Mouse (Mus musculus): ENCODE data around the gene Qars. TPM values are rescaled to one million over a fixed set of nuclear protein-coding genes. Genes with fewer than 3 reads are reported as not detected.

Qars gene
- polyA plus RNA-seq, 1 experiment from 2014 or later: 104 TPM

DNA sequence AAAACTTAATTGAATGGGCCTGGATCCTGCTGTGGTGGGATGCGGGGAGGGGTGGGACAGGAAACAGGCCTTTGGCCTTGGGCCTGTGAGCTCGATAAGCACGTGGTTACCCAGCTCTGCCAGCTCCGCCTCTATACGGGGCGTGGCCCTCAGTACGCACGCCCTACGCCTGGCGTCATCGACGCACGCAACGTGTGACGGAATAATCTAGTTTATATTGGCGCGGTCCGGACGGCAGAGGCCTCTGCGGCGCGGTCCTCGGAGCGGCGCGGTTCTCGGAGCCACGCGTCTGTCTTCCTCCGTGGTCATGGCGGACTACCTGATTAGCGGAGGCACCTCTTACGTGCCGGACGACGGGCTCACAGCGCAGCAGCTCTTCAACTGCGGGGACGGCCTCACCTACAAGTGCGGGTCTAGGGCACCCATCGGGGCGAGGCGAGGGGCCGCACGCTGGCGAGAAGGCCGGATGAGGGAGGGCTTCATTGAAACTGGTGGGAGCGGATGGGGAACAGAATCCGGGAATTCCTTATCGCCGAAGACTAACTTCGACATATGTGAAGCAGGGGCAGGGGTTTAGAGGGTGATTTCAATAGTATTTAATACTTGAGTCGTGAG is 52.8 kb downstream of the Qars start, which contains the start of gene Impdh2:
Impdh2 (plus strand) TSS at position 60 of the 615 bp plus-strand sequence.
- Histone ChIP-seq H3K27ac (peak within 1 kb of the TSS; percentile 83), H3K4me2 (peak within 1 kb of the TSS; percentile 61), H3K27me3 (no peaks in the 10 kb centered on the region), H3K9ac (peak within 1 kb of the TSS; percentile 65), H3K36me3 (peaks cover 74% of the 10 kb centered on the region), H3K4me3 (peak within 1 kb of the TSS; percentile 47), H3K9me3 (no peaks in the 10 kb centered on the region), H3K4me1 (peaks cover 10% of the 10 kb centered on the region)
- ATAC-seq (ENCODE audit: insufficient number of reproducible peaks, low FRiP score, low TSS enrichment, low read depth): peak; percentile 98
- WGBS: under 1% methylated on average over 53 of the region's 53 CpGs

DNA sequence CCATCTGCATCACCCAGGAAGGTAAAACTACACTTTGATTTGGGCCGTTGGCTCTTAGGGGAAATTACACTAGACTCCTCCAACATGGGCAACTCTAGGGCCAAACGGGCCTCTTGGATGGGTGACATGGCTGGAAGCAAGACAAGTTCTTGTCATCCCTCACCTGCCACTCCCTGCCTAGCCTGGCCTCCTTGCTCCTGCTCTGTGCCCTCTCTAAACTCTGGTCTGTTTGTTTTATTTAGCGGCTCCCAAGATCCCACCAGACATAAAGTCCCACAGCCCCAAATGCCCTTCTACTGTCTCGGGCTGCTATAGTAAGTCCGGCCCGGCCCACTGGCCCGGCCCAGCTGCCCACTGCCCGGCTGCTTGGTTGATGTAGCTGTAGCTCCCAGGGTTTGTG is 56.2 kb downstream of the Qars start:
- H3K4me2 ChIP-seq: no peak overlapping the region
- no peaks in the 10 kb centered on the region for H3K27me3 ChIP-seq
- peaks cover 29% of the 10 kb centered on the region for H3K4me1 ChIP-seq
- H3K9ac ChIP-seq: no peak overlapping the region
- WGBS: 93% methylated on average over 8 of the region's 8 CpGs
- no peak for ATAC-seq (ENCODE audit: insufficient number of reproducible peaks, low FRiP score, low TSS enrichment, low read depth)
- no peak overlapping the region for H3K27ac ChIP-seq
- peaks cover 49% of the 10 kb centered on the region for H3K36me3 ChIP-seq
- no peaks in the 10 kb centered on the region for H3K9me3 ChIP-seq
- H3K4me3 ChIP-seq: no peak overlapping the region

DNA sequence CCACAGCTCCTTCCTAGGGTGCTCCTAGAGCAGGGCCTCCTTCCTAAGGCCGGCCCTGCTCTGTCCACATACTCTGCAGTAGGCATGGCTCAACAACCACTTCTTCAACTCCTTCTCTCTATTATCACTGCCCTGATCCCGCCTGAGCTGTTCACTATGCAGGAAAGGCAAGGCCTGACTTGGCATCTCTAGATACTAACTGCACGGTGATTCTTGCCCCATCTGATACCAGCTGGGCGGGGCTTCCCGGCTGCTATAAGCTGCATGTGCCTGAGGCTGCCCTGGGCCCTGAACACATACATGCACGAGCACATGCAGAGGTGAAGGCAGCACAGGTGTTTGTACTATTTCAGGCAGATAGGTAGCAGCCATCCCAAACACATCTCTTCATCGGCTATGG is 56.6 kb downstream of the Qars start:
- no peak for ATAC-seq (ENCODE audit: insufficient number of reproducible peaks, low FRiP score, low TSS enrichment, low read depth)
- H3K27ac ChIP-seq: no peak overlapping the region
- H3K4me3 ChIP-seq: no peak overlapping the region
- H3K9me3 ChIP-seq: no peaks in the 10 kb centered on the region
- H3K4me1 ChIP-seq: peaks cover 34% of the 10 kb centered on the region
- H3K36me3 ChIP-seq: peaks cover 44% of the 10 kb centered on the region
- no peaks in the 10 kb centered on the region for H3K27me3 ChIP-seq
- H3K9ac ChIP-seq: no peak overlapping the region
- no peak overlapping the region for H3K4me2 ChIP-seq
- WGBS: 82% methylated on average over 7 of the region's 7 CpGs

Other genes with a start within 250 kb of the Qars start
- 86.6 and 107 TPM in 2 replicates for gene Dag1, start 243.7 kb upstream of the Qars start, polyA plus RNA-seq (2015; fragmentation: Nextera tagmentation; extraction: Ambion mirVana)
- gene Nicn1, start 217.3 kb upstream of the Qars start, polyA plus RNA-seq (2015; fragmentation: Nextera tagmentation; extraction: Ambion mirVana): 35.5 and 43.8 TPM in 2 replicates
- gene Amt, start 210.9 kb upstream of the Qars start, polyA plus RNA-seq (2015; fragmentation: Nextera tagmentation; extraction: Ambion mirVana): 8.3 and 9.5 TPM in 2 replicates
- gene Rhoa, start 201.6 kb upstream of the Qars start, polyA plus RNA-seq (2015; fragmentation: Nextera tagmentation; extraction: Ambion mirVana): 470 and 473 TPM in 2 replicates
- gene Tcta, start 201.5 kb upstream of the Qars start, polyA plus RNA-seq (2015; fragmentation: Nextera tagmentation; extraction: Ambion mirVana): 44.3 and 47.6 TPM in 2 replicates
- gene Gpx1, start 168.8 kb upstream of the Qars start, polyA plus RNA-seq (2015; fragmentation: Nextera tagmentation; extraction: Ambion mirVana): 621 and 657 TPM in 2 replicates
- gene Usp4, start 159.9 kb upstream of the Qars start, polyA plus RNA-seq (2015; fragmentation: Nextera tagmentation; extraction: Ambion mirVana): 99.6 and 108 TPM in 2 replicates
- gene 1700102P08Rik, start 114.9 kb upstream of the Qars start, polyA plus RNA-seq (2015; fragmentation: Nextera tagmentation; extraction: Ambion mirVana): 0.72 and 0.74 TPM in 2 replicates
- 1.2 and 1.3 TPM in 2 replicates for gene Ccdc36, start 79.2 kb upstream of the Qars start, polyA plus RNA-seq (2015; fragmentation: Nextera tagmentation; extraction: Ambion mirVana)
- not detected in 2 replicates for gene BC048562, start 71.2 kb upstream of the Qars start, polyA plus RNA-seq (2015; fragmentation: Nextera tagmentation; extraction: Ambion mirVana)
- 56.3 and 57.8 TPM in 2 replicates for gene Ccdc71, start 47.2 kb upstream of the Qars start, polyA plus RNA-seq (2015; fragmentation: Nextera tagmentation; extraction: Ambion mirVana)
- 30.6 and 32.5 TPM in 2 replicates for gene Klhdc8b, start 46.1 kb upstream of the Qars start, polyA plus RNA-seq (2015; fragmentation: Nextera tagmentation; extraction: Ambion mirVana)
- gene Lamb2, start 28.0 kb upstream of the Qars start, polyA plus RNA-seq (2015; fragmentation: Nextera tagmentation; extraction: Ambion mirVana): 78.4 and 79.9 TPM in 2 replicates
- gene Usp19, start 17.1 kb upstream of the Qars start, polyA plus RNA-seq (2015; fragmentation: Nextera tagmentation; extraction: Ambion mirVana): 61.4 and 63.3 TPM in 2 replicates
- gene Qrich1, start 9.1 kb downstream of the Qars start, polyA plus RNA-seq (2015; fragmentation: Nextera tagmentation; extraction: Ambion mirVana): 112 TPM in 2 replicates
- 151 and 157 TPM in 2 replicates for gene Impdh2, start 52.6 kb downstream of the Qars start, polyA plus RNA-seq (2015; fragmentation: Nextera tagmentation; extraction: Ambion mirVana)
- 33.6 and 40.4 TPM in 2 replicates for gene Ndufaf3, start 59.7 kb downstream of the Qars start, polyA plus RNA-seq (2015; fragmentation: Nextera tagmentation; extraction: Ambion mirVana)
- gene Dalrd3, start 62.2 kb downstream of the Qars start, polyA plus RNA-seq (2015; fragmentation: Nextera tagmentation; extraction: Ambion mirVana): 109 and 122 TPM in 2 replicates
- gene Wdr6, start 71.0 kb downstream of the Qars start, polyA plus RNA-seq (2015; fragmentation: Nextera tagmentation; extraction: Ambion mirVana): 89.6 and 95.0 TPM in 2 replicates
- 8.8 and 10.8 TPM in 2 replicates for gene P4htm, start 90.0 kb downstream of the Qars start, polyA plus RNA-seq (2015; fragmentation: Nextera tagmentation; extraction: Ambion mirVana)
- 43.8 and 44.4 TPM in 2 replicates for gene Arih2, start 141.7 kb downstream of the Qars start, polyA plus RNA-seq (2015; fragmentation: Nextera tagmentation; extraction: Ambion mirVana)
- 37.1 and 38.3 TPM in 2 replicates for gene Slc25a20, start 154.4 kb downstream of the Qars start, polyA plus RNA-seq (2015; fragmentation: Nextera tagmentation; extraction: Ambion mirVana)
- 24.2 and 28.2 TPM in 2 replicates for gene Prkar2a, start 181.6 kb downstream of the Qars start, polyA plus RNA-seq (2015; fragmentation: Nextera tagmentation; extraction: Ambion mirVana)

Data from limb, embryonic 15.5 days (tissue).